24 mouse cellular contexts compared by ENCODE assay signal in the genomic region with DNA sequence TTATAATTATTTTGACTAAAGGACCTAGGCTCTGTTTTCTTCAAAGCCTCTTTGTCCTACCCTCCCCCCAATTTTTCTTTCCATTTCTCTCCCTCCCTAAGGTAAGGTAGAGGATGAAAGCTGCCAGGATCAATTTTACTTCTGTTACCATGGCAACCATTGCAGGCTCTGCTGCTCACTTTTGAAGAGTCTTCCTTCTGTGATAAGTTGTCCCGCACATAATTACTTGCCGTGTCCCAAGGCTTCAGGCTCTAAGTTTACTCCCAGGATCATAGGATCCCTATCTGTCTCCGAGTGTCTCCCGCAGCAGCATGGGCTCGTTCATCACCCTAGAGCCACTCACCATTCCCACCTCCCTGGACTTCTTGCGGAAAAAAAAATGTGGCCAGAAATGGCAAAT. TPM values are rescaled to one million over a fixed set of nuclear protein-coding genes. Genes with fewer than 3 reads are reported as not detected.
DNase-seq lines count a peak whose midpoint lies in the region; ATAC-seq and TF ChIP-seq lines count a peak whose summit lies in the region.
"Had no signal": no experiment of that assay in that cellular context is flagged by ENCODE, and none has a peak within 500 bp of the region (broad histone marks: within the 10 kb centered on the region; RNA-seq: fewer than 3 reads in every experiment).

No protein-coding gene starts in this region.

- ATAC-seq in forebrain, embryonic 14.5 days = peak; percentile 46; the same call in 1 of the 2 replicates
- peak; percentile 84 for ATAC-seq in hindbrain, embryonic 15.5 days (ENCODE audit: low FRiP score, low read depth)
- no peak for ATAC-seq in hindbrain, embryonic 11.5 days (ENCODE audit: low FRiP score)
- peak; percentile 68; the same call in 1 of the 2 replicates for ATAC-seq in hindbrain, postnatal 0 days
- peak; percentile 74 for ATAC-seq in midbrain, postnatal 0 days (ENCODE audit: low FRiP score)
- ATAC-seq: intestine, embryonic 15.5 days had no signal

- H3K27ac ChIP-seq in forebrain, embryonic 14.5 days (ENCODE audit: low read depth, low read length) = no peak overlapping the region
- no peak overlapping the region for H3K27ac ChIP-seq in forebrain, embryonic 10.5 days
- H3K27ac ChIP-seq in hindbrain, embryonic 15.5 days (replicated peaks) = peak overlapping the region; percentile 49
- no peak overlapping the region for H3K27ac ChIP-seq in hindbrain, embryonic 11.5 days (ENCODE audit: low read depth, low read length)
- H3K27ac ChIP-seq in hindbrain, postnatal 0 days = no peak overlapping the region; the same call in 1 of the 2 replicates
- peak overlapping the region; percentile 58 for H3K27ac ChIP-seq in midbrain, postnatal 0 days (ENCODE audit: low read depth, low read length)
- H3K27ac ChIP-seq: heart, adult 2 months; intestine, embryonic 15.5 days; layer of hippocampus, adult 2 months; limb, embryonic 10.5 days; liver, embryonic 15.5 days; lung, embryonic 15.5 days had no signal

- no peak for TF ChIP-seq CTCF in hindbrain, postnatal 0 days (IDR thresholded peaks at IDR 0.05; ENCODE audit: low read depth)
- TF ChIP-seq CTCF in midbrain, postnatal 0 days (IDR thresholded peaks at IDR 0.05) = no peak

- no peaks in the 10 kb centered on the region for H3K36me3 ChIP-seq in forebrain, embryonic 14.5 days (ENCODE audit: control insufficient read depth, insufficient read depth, low read length)
- H3K36me3 ChIP-seq in forebrain, embryonic 10.5 days (replicated peaks) = no peaks in the 10 kb centered on the region
- H3K36me3 ChIP-seq in hindbrain, embryonic 15.5 days = no peaks in the 10 kb centered on the region
- no peaks in the 10 kb centered on the region for H3K36me3 ChIP-seq in hindbrain, embryonic 11.5 days (ENCODE audit: control insufficient read depth, insufficient read depth, low read length)
- no peaks in the 10 kb centered on the region for H3K36me3 ChIP-seq in hindbrain, postnatal 0 days (ENCODE audit: insufficient read depth, low read length)
- no peaks in the 10 kb centered on the region for H3K36me3 ChIP-seq in midbrain, postnatal 0 days (ENCODE audit: insufficient read depth, low read length)
- H3K36me3 ChIP-seq: intestine, embryonic 15.5 days; limb, embryonic 10.5 days; liver, embryonic 15.5 days; lung, embryonic 15.5 days had no signal

- peak; percentile 52 for DNase-seq in forebrain, embryonic 14.5 days (ENCODE audit: low spot score)
- no peak for DNase-seq in forebrain, embryonic 10.5 days (ENCODE audit: extremely low spot score, low spot score)
- DNase-seq in hindbrain, embryonic 11.5 days (ENCODE audit: low spot score) = no peak
- peak; percentile 64 for DNase-seq in hindbrain, postnatal 0 days (ENCODE audit: low spot score)
- DNase-seq in midbrain, postnatal 0 days (ENCODE audit: low spot score) = peak; percentile 58
- no peak for DNase-seq in right cerebral cortex, postnatal 10 days (ENCODE audit: low spot score in 2 of 2)
- DNase-seq in urinary bladder, adult 18-20 months (ENCODE audit: low spot score in 2 of 2) = no peak
- DNase-seq: adrenal gland, postnatal 14 days; cerebellum, adult 11 months; cerebellum, postnatal 10 days; gastrocnemius, postnatal 25 days; heart, adult 2 months; heart, postnatal 4 days; kidney, adult 9 months; kidney, postnatal 25 days; liver; lung, postnatal 36 days; right cerebral cortex, postnatal 25 days had no signal

- no peaks in the 10 kb centered on the region for H3K4me1 ChIP-seq in forebrain, embryonic 14.5 days (ENCODE audit: control insufficient read depth, insufficient read depth, low read length)
- peaks cover 9% of the 10 kb centered on the region for H3K4me1 ChIP-seq in forebrain, embryonic 10.5 days
- peaks cover 14% of the 10 kb centered on the region; the same call in 1 of the 2 replicates for H3K4me1 ChIP-seq in hindbrain, embryonic 15.5 days (replicated peaks)
- no peaks in the 10 kb centered on the region for H3K4me1 ChIP-seq in hindbrain, embryonic 11.5 days (replicated peaks; ENCODE audit: control insufficient read depth, insufficient read depth, low read length)
- no peaks in the 10 kb centered on the region for H3K4me1 ChIP-seq in hindbrain, postnatal 0 days (ENCODE audit: insufficient read depth, low read length)
- peaks cover 11% of the 10 kb centered on the region; the same call in 1 of the 2 replicates for H3K4me1 ChIP-seq in midbrain, postnatal 0 days (ENCODE audit: insufficient read depth, low read length)
- H3K4me1 ChIP-seq: intestine, embryonic 15.5 days; limb, embryonic 10.5 days; liver, embryonic 15.5 days; lung, embryonic 15.5 days had no signal

- H3K27me3 ChIP-seq in forebrain, embryonic 14.5 days (replicated peaks; ENCODE audit: control insufficient read depth, insufficient read depth, low read length) = no peaks in the 10 kb centered on the region
- H3K27me3 ChIP-seq in forebrain, embryonic 10.5 days (ENCODE audit: poor library complexity, severe bottlenecking) = no peaks in the 10 kb centered on the region
- no peaks in the 10 kb centered on the region for H3K27me3 ChIP-seq in hindbrain, embryonic 15.5 days
- no peaks in the 10 kb centered on the region for H3K27me3 ChIP-seq in hindbrain, embryonic 11.5 days (ENCODE audit: control insufficient read depth, insufficient read depth, low read length)
- H3K27me3 ChIP-seq in hindbrain, postnatal 0 days (ENCODE audit: insufficient read depth, low read length) = no peaks in the 10 kb centered on the region
- H3K27me3 ChIP-seq in midbrain, postnatal 0 days (ENCODE audit: insufficient read depth, low read length) = no peaks in the 10 kb centered on the region
- H3K27me3 ChIP-seq: intestine, embryonic 15.5 days; liver, embryonic 15.5 days; lung, embryonic 15.5 days had no signal

- 71% methylated on average over 6 of the region's 6 CpGs for WGBS in forebrain, embryonic 14.5 days
- 81% methylated on average over 6 of the region's 6 CpGs for WGBS in forebrain, embryonic 10.5 days
- 54% methylated on average over 6 of the region's 6 CpGs for WGBS in hindbrain, embryonic 15.5 days
- 81% methylated on average over 6 of the region's 6 CpGs for WGBS in hindbrain, embryonic 11.5 days
- 51% methylated on average over 6 of the region's 6 CpGs for WGBS in hindbrain, postnatal 0 days
- 23% methylated on average over 6 of the region's 6 CpGs for whole genome bisulfite sequencing in midbrain, postnatal 0 days

- H3K9me3 ChIP-seq in forebrain, embryonic 14.5 days (replicated peaks; ENCODE audit: control insufficient read depth, low read length) = no peaks in the 10 kb centered on the region
- H3K9me3 ChIP-seq in forebrain, embryonic 10.5 days = no peaks in the 10 kb centered on the region
- no peaks in the 10 kb centered on the region for H3K9me3 ChIP-seq in hindbrain, embryonic 15.5 days
- H3K9me3 ChIP-seq in hindbrain, embryonic 11.5 days (ENCODE audit: control insufficient read depth, low read length) = no peaks in the 10 kb centered on the region
- H3K9me3 ChIP-seq in hindbrain, postnatal 0 days (ENCODE audit: low read length) = no peaks in the 10 kb centered on the region
- H3K9me3 ChIP-seq in midbrain, postnatal 0 days (ENCODE audit: low read length) = no peaks in the 10 kb centered on the region
- H3K9me3 ChIP-seq: intestine, embryonic 15.5 days; limb, embryonic 10.5 days; liver, embryonic 15.5 days; lung, embryonic 15.5 days had no signal

- H3K9ac ChIP-seq in forebrain, embryonic 14.5 days (ENCODE audit: low read length) = no peak overlapping the region
- H3K9ac ChIP-seq in hindbrain, embryonic 15.5 days = no peak overlapping the region
- H3K9ac ChIP-seq in hindbrain, embryonic 11.5 days (ENCODE audit: low read depth, low read length) = no peak overlapping the region
- no peak overlapping the region for H3K9ac ChIP-seq in hindbrain, postnatal 0 days (replicated peaks; ENCODE audit: low read length)
- H3K9ac ChIP-seq in midbrain, postnatal 0 days (replicated peaks; ENCODE audit: low read length, poor library complexity, severe bottlenecking) = no peak overlapping the region
- H3K9ac ChIP-seq: intestine, embryonic 15.5 days; liver, embryonic 15.5 days; lung, embryonic 15.5 days had no signal

- H3K4me2 ChIP-seq in forebrain, embryonic 14.5 days (ENCODE audit: low read length) = no peak overlapping the region
- H3K4me2 ChIP-seq in hindbrain, embryonic 15.5 days = no peak overlapping the region
- H3K4me2 ChIP-seq in hindbrain, embryonic 11.5 days (replicated peaks; ENCODE audit: low read depth, low read length) = no peak overlapping the region
- H3K4me2 ChIP-seq in hindbrain, postnatal 0 days (ENCODE audit: low read depth, low read length) = no peak overlapping the region; the same call in 1 of the 2 replicates
- peak overlapping the region; percentile 18 for H3K4me2 ChIP-seq in midbrain, postnatal 0 days (ENCODE audit: low read depth, low read length, poor library complexity, severe bottlenecking)
- H3K4me2 ChIP-seq: intestine, embryonic 15.5 days; liver, embryonic 15.5 days; lung, embryonic 15.5 days had no signal

- no peak overlapping the region for H3K4me3 ChIP-seq in forebrain, embryonic 14.5 days (ENCODE audit: low read depth, low read length)
- no peak overlapping the region for H3K4me3 ChIP-seq in forebrain, embryonic 10.5 days
- H3K4me3 ChIP-seq in hindbrain, embryonic 15.5 days = no peak overlapping the region
- no peak overlapping the region for H3K4me3 ChIP-seq in hindbrain, embryonic 11.5 days (ENCODE audit: low read depth, low read length)
- H3K4me3 ChIP-seq in hindbrain, postnatal 0 days (ENCODE audit: low read length) = no peak overlapping the region
- H3K4me3 ChIP-seq in midbrain, postnatal 0 days (ENCODE audit: low read depth, low read length) = no peak overlapping the region
- H3K4me3 ChIP-seq: heart, adult 2 months; intestine, embryonic 15.5 days; layer of hippocampus, adult 2 months; limb, embryonic 10.5 days; liver, embryonic 15.5 days; lung, embryonic 15.5 days had no signal

RNA-seq across cellular contexts. Expression of a gene that starts 21.1 kb away (rescaled TPM):
- polyA plus RNA-seq in forebrain, embryonic 14.5 days (2014; fragmentation: Nextera tagmentation; extraction: Ambion mirVana) = 20.2 and 26.3 TPM in 2 replicates
- polyA plus RNA-seq in forebrain, embryonic 10.5 days (2016; fragmentation: Nextera tagmentation; extraction: Ambion mirVana) = 4.9 and 6.4 TPM in 2 replicates
- polyA plus RNA-seq in hindbrain, embryonic 15.5 days (2015; fragmentation: Nextera tagmentation; extraction: Ambion mirVana) = 123 and 132 TPM in 2 replicates
- 32.3 and 37.6 TPM in 2 replicates for polyA plus RNA-seq in hindbrain, embryonic 11.5 days (2014; fragmentation: Nextera tagmentation; extraction: Ambion mirVana)
- 124 and 132 TPM in 2 replicates for total RNA-seq in hindbrain, postnatal 0 days (2014; rRNA removed)
- polyA plus RNA-seq in hindbrain, postnatal 0 days (2015; fragmentation: Nextera tagmentation; extraction: Ambion mirVana) = 86.4 and 102 TPM in 2 replicates
- 136 and 142 TPM in 2 replicates for total RNA-seq in midbrain, postnatal 0 days (2014; rRNA removed)
- 82.2 and 96.7 TPM in 2 replicates for polyA plus RNA-seq in midbrain, postnatal 0 days (2015; fragmentation: Nextera tagmentation; extraction: Ambion mirVana)

Comparison
In these comparisons a context has a peak if more than half of its experiments do, and no peak if none do; other contexts are left out.
1. DNase-seq: peak in forebrain, embryonic 14.5 days (single experiment), hindbrain, postnatal 0 days (single experiment) and midbrain, postnatal 0 days (single experiment); none in forebrain, embryonic 10.5 days (single experiment), hindbrain, embryonic 11.5 days (single experiment), right cerebral cortex, postnatal 10 days (0 of 2) and urinary bladder, adult 18-20 months (0 of 2).
2. H3K27ac ChIP-seq: peak in hindbrain, embryonic 15.5 days (single experiment) and midbrain, postnatal 0 days (single experiment); none in forebrain, embryonic 14.5 days (single experiment), forebrain, embryonic 10.5 days (single experiment), hindbrain, embryonic 11.5 days (single experiment) and hindbrain, postnatal 0 days (single experiment).